Comparison of ENCODE assay signal across 20 mouse cellular contexts in genomic region chr11:74665631-74666283, GRCm38 (mm10). TPM values are rescaled to one million over a fixed set of nuclear protein-coding genes. Genes with fewer than 3 reads are reported as not detected.
DNase-seq lines count a peak whose midpoint lies in the region; ATAC-seq lines count a peak whose summit lies in the region.
"Had no signal": no experiment of that assay in that cellular context is flagged by ENCODE, and none has a peak within 500 bp of the region (broad histone marks: within the 10 kb centered on the region; RNA-seq: fewer than 3 reads in every experiment).

No protein-coding gene starts in this region.

- peaks cover 93% of the 10 kb centered on the region for H3K36me3 ChIP-seq in kidney, embryonic 15.5 days

- DNase-seq in cerebellum, postnatal 25 days: peak; percentile 2 to 3
- peak; percentile 0 to 39 for DNase-seq in kidney, postnatal 25 days
- peak; percentile 38 for DNase-seq in testis, postnatal 10 days (ENCODE audit: low spot score)
- DNase-seq in testis, postnatal 14 days (ENCODE audit: low spot score): no peak
- no peak for DNase-seq in thymus, postnatal 4 days
- DNase-seq: adrenal gland, postnatal 25 days; cerebellum, adult 2 months; cerebellum, postnatal 36 days; gastrocnemius, postnatal 10 days; heart, adult 2 months; heart, postnatal 4 days had no signal

- no peaks in the 10 kb centered on the region for H3K4me1 ChIP-seq in kidney, embryonic 15.5 days
- H3K4me1 ChIP-seq: embryonic facial prominence, embryonic 13.5 days; forebrain, embryonic 12.5 days; heart, embryonic 13.5 days; hindbrain, embryonic 12.5 days had no signal

- H3K9ac ChIP-seq in kidney, embryonic 15.5 days: no peak overlapping the region
- H3K9ac ChIP-seq: embryonic facial prominence, embryonic 13.5 days; forebrain, embryonic 12.5 days; heart, embryonic 13.5 days; hindbrain, embryonic 12.5 days had no signal

- ATAC-seq in cerebellum, adult (ENCODE audit: insufficient number of reproducible peaks, low FRiP score, low TSS enrichment): no peak
- ATAC-seq in kidney, embryonic 15.5 days (replicated peaks; ENCODE audit: low FRiP score): no peak
- ATAC-seq: forebrain, embryonic 16.5 days; hindbrain, embryonic 16.5 days; inflammation-experienced regulatory T-cells, adult 6 months had no signal

- no peaks in the 10 kb centered on the region for H3K27me3 ChIP-seq in kidney, embryonic 15.5 days
- H3K27me3 ChIP-seq: embryonic facial prominence, embryonic 13.5 days; forebrain, embryonic 12.5 days; heart, embryonic 13.5 days; hindbrain, embryonic 12.5 days had no signal

- H3K9me3 ChIP-seq in kidney, embryonic 15.5 days (replicated peaks): no peaks in the 10 kb centered on the region
- H3K9me3 ChIP-seq: embryonic facial prominence, embryonic 13.5 days; forebrain, embryonic 12.5 days; heart, embryonic 13.5 days; hindbrain, embryonic 12.5 days had no signal

- 93% methylated on average over 17 of the region's 17 CpGs for WGBS in kidney, embryonic 15.5 days

- H3K4me3 ChIP-seq in kidney, embryonic 15.5 days (replicated peaks): no peak overlapping the region
- H3K4me3 ChIP-seq: embryonic facial prominence, embryonic 13.5 days; forebrain, embryonic 12.5 days; heart, adult 2 months; heart, embryonic 13.5 days; hindbrain, embryonic 12.5 days had no signal

- H3K27ac ChIP-seq in kidney, embryonic 15.5 days: no peak overlapping the region
- H3K27ac ChIP-seq: embryonic facial prominence, embryonic 13.5 days; forebrain, embryonic 12.5 days; heart, adult 2 months; heart, embryonic 13.5 days; hindbrain, embryonic 12.5 days had no signal

- no peak overlapping the region for H3K4me2 ChIP-seq in kidney, embryonic 15.5 days
- H3K4me2 ChIP-seq: embryonic facial prominence, embryonic 13.5 days; forebrain, embryonic 12.5 days; heart, embryonic 13.5 days; hindbrain, embryonic 12.5 days had no signal

RNA-seq across cellular contexts. Expression of gene Cluh, which starts 16.5 kb away (rescaled TPM):
- polyA plus RNA-seq in kidney, embryonic 15.5 days (2015; fragmentation: Nextera tagmentation; extraction: Ambion mirVana): 33.8 and 39.4 TPM in 2 replicates

RNA-seq across cellular contexts. Expression of gene Ccdc92b, which starts 46.4 kb away (rescaled TPM):
- 0.19 and 0.38 TPM in 2 replicates for polyA plus RNA-seq in kidney, embryonic 15.5 days (2015; fragmentation: Nextera tagmentation; extraction: Ambion mirVana)
- polyA plus RNA-seq: inflammation-experienced regulatory T-cells, adult 6 months had no signal

RNA-seq across cellular contexts. Expression of gene Rap1gap2, which starts 55.0 kb away (rescaled TPM):
- polyA plus RNA-seq in kidney, embryonic 15.5 days (2015; fragmentation: Nextera tagmentation; extraction: Ambion mirVana): 5.8 and 6.4 TPM in 2 replicates

RNA-seq across cellular contexts. Expression of gene Pafah1b1, which starts 58.7 kb away (rescaled TPM):
- 42.0 and 50.1 TPM in 2 replicates for polyA plus RNA-seq in kidney, embryonic 15.5 days (2015; fragmentation: Nextera tagmentation; extraction: Ambion mirVana)

Comparison
In these comparisons a context has a peak if more than half of its experiments do, and no peak if none do; other contexts are left out.
1. DNase-seq: peak in cerebellum, postnatal 25 days (2 of 2), kidney, postnatal 25 days (2 of 2) and testis, postnatal 10 days (single experiment); none in testis, postnatal 14 days (single experiment) and thymus, postnatal 4 days (single experiment).